Mouse (Mus musculus): ENCODE results near the gene Chic1. TPM values are rescaled to one million over a fixed set of nuclear protein-coding genes. Genes with fewer than 3 reads are reported as not detected.

Gene Chic1
- under 1 TPM; 0.18 to 0.24 TPM for total RNA-seq (2023)

GRCm38 (mm10) chrX:103356287-103356686, at the start of gene Chic1:
Gene Chic1, plus strand, starts transcription at chrX:103356476.

GRCm38 (mm10) chrX:103321146-103321545, 35.1 kb upstream of the Chic1 start, which contains the start of gene Cdx4:
Gene Cdx4, plus strand, starts transcription at chrX:103321398.

GRCm38 (mm10) chrX:103414167-103414566, 57.9 kb downstream of the Chic1 start, which contains the start of gene Tsx:
Gene Tsx, plus strand, starts transcription at chrX:103414467.

GRCm38 (mm10) chrX:103421710-103422109, 65.4 kb downstream of the Chic1 start, which contains the start of gene Gm26992:
Gene Gm26992, plus strand, starts transcription at chrX:103422010.

Other genes with a start within 250 kb of the Chic1 start
- gene Nap1l2, start 169.8 kb upstream of the Chic1 start, total RNA-seq (2023), result under 1 TPM; 0.26 to 0.27 TPM
- not detected for gene Cdx4, start 35.1 kb upstream of the Chic1 start, total RNA-seq (2023)
- gene Tsx, start 58.0 kb downstream of the Chic1 start, total RNA-seq (2023), result not detected
- not detected for gene Gm26992, start 65.5 kb downstream of the Chic1 start, total RNA-seq (2023)